Mouse (Mus musculus): Measurements from ENCODE around the gene Pcdh19.

Pcdh19 gene

GRCm38 (mm10) chrX:133657308-133658302 is 31.2 kb downstream of the Pcdh19 start:
- in situ Hi-C loops (cut with MboI, MseI): no loop called here

- in situ Hi-C loops (cut with MboI, MseI): no loop called here
Observed at GRCm38 (mm10) chrX:133655876-133656538, 32.8 kb downstream of the Pcdh19 start.

- in situ Hi-C loops (cut with MboI, MseI): no loop called here
Observed at GRCm38 (mm10) chrX:133655196-133655595, 33.6 kb downstream of the Pcdh19 start.

GRCm38 (mm10) chrX:133653071-133653470 is 35.7 kb downstream of the Pcdh19 start:
- in situ Hi-C loops (cut with MboI, MseI): no loop called here

GRCm38 (mm10) chrX:133650379-133650778 is 38.4 kb downstream of the Pcdh19 start:
- in situ Hi-C loops (cut with MboI, MseI): no loop called here

- in situ Hi-C loops (cut with MboI, MseI): no loop called here
Observed at GRCm38 (mm10) chrX:133647809-133648208, 41.0 kb downstream of the Pcdh19 start.

- in situ Hi-C loops (cut with MboI, MseI): no loop called here
Observed at GRCm38 (mm10) chrX:133639445-133639844, 49.3 kb downstream of the Pcdh19 start.

- in situ Hi-C loops (cut with MboI, MseI): no loop called here
Observed at GRCm38 (mm10) chrX:133629538-133629937, 59.2 kb downstream of the Pcdh19 start.

GRCm38 (mm10) chrX:133618222-133618621 is 70.6 kb downstream of the Pcdh19 start:
- in situ Hi-C loops (cut with MboI, MseI): no loop called here

- in situ Hi-C loops (cut with MboI, MseI): no loop called here
Observed at GRCm38 (mm10) chrX:133605828-133606227, 83.0 kb downstream of the Pcdh19 start.

GRCm38 (mm10) chrX:133604272-133604671 is 84.5 kb downstream of the Pcdh19 start:
- in situ Hi-C loops (cut with MboI, MseI): no loop called here

- in situ Hi-C loops (cut with MboI, MseI): no loop called here
Observed at GRCm38 (mm10) chrX:133602068-133602467, 86.7 kb downstream of the Pcdh19 start.

GRCm38 (mm10) chrX:133601658-133602057 is 87.1 kb downstream of the Pcdh19 start:
- in situ Hi-C loops (cut with MboI, MseI): no loop called here

GRCm38 (mm10) chrX:133601195-133601594 is 87.6 kb downstream of the Pcdh19 start:
- in situ Hi-C loops (cut with MboI, MseI): no loop called here

- in situ Hi-C loops (cut with MboI, MseI): no loop called here
Observed at GRCm38 (mm10) chrX:133575601-133576382, 113.0 kb downstream of the Pcdh19 start.

- in situ Hi-C loops (cut with MboI, MseI): no loop called here
Observed at GRCm38 (mm10) chrX:133565355-133565754, 123.4 kb downstream of the Pcdh19 start.
